Mouse (Mus musculus): ENCODE measurements at regions not wholly inside any gene's neighbourhood (a gene's known extent, or its start where the extent isn't known, plus 50 kb on each side); places are given as distances from the start of the nearest gene placed in this dataset.
A peak's percentile ranks its signal among the peaks of the same experiment; 100 is the strongest.

- DNase-seq: no peak
Measured at GRCm38 (mm10) chr1:184365026-184365425, 330.9 kb upstream of the 1700056E22Rik start.

DNA sequence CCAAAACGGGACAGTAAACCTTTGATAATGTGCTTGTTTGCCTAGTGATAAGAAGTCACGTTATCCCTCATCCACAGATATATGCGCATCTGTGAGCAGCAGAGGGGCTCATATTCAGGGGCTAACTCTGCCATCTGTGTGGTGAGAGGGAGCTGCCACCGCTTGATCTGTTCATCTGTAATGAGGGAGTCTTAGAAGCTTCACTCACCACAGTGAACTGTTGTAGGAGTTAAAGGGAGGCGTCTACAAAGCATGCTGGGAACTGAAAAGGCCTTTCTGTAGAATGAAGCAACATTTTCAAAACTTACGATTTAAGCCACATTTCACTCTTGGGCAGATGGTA, 324.1 kb upstream of the 1700056E22Rik start:
- DNase-seq: no peak

DNA sequence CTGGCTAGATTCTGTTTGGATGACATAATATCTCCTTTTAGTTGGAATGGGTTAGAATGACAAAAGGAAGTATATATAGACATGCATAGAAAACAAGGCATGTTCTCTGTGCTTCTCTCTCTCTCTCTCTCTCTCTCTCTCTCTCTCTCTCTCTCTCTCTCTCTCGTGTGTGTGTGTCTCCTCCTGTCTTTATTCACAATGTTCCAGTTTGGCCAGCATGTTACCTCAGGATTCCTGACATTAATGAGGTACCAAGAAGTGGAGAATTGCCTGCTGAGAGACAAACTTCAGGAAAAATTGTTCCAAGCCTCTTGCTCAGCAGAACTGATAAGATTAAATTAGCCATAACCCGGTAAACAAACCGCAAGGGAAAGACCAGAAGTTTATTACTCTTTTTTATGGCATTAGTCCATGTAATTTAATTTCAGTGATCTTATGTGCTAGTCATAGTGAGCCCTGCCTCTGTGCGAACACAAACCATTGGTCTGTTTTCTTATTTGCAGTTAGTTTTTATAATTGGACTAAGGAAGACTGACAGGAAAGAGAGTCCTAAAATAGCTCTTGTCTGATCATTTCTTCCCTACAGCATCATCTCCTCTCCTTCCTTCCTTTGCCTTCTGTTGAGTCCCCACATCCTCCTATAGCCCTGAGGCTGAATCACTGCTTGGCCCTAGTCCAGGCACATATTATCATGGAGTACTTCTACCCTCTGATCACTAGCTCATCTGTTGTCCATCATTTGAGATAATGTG, 323.5 kb upstream of the 1700056E22Rik start:
- peak; percentile 26 for DNase-seq

GRCm38 (mm10) chr1:184353832-184354449, 319.8 kb upstream of the 1700056E22Rik start:
- DNase-seq: no peak

- DNase-seq: no peak
Measured at GRCm38 (mm10) chr1:184351760-184352159, 317.7 kb upstream of the 1700056E22Rik start.

DNA sequence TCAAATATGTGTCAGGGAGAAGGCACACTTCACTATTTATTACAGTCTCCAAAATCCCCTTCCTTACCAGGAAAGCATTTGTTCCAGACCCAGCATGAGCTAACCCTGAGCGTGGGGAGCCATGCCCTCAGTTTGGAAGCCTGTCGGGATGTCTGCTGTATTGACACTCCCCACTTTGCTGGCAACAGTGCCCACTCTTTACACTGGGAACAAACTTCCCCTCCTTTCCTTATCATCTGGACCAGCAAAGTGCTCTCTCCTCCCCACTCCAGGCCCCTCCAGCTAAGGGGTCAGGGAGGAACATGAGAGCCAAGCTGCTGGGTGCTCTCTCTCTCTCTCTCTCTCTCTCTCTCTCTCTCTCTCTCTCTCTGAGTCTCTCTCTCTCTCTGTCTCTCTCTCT, 310.7 kb upstream of the 1700056E22Rik start:
- peak; percentile 12 for DNase-seq

DNA sequence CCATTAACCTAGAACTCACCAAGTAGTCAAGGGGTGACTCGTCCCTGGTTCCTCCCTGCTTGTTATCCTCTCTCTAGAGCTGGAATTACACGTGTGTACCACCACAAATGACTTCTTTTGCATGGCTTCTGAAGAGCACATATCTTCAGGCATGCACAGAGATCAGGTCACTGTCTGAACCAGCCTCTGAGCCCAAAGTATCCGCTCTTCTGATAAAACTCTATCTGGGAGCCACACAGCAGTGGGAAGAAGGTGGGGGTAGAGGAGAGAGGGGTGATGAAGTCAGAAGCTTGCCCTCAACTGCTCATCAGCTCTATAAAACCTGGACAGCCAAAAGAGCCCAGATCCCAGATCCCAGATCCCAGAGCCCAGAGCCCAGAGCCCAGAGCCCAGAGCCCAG, 301.9 kb upstream of the 1700056E22Rik start:
- no peak for DNase-seq

DNA sequence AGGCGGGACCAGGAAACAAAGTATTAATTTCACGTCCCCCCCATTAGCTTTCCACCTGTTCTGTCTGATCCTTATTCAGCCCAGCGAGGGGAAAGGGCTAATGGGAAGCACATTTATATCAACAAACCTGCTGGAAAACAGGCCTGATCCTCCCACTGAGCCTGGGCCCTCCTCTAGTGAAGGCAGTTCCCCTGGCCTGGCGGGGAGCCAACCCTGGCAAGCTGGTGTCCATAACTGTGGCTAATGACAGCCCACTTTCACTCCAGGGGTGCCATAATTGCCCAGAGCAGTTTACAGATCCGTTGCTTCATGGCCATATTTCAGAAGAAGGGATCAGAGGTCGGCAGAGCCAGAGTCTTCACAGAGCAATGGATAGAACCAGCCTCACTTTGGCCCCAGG, 301.2 kb upstream of the 1700056E22Rik start:
- peak; percentile 22 for DNase-seq

GRCm38 (mm10) chr1:184334818-184335217, 300.7 kb upstream of the 1700056E22Rik start:
- DNase-seq: no peak

GRCm38 (mm10) chr1:184333086-184333485, 299.0 kb upstream of the 1700056E22Rik start:
- no peak for DNase-seq

DNA sequence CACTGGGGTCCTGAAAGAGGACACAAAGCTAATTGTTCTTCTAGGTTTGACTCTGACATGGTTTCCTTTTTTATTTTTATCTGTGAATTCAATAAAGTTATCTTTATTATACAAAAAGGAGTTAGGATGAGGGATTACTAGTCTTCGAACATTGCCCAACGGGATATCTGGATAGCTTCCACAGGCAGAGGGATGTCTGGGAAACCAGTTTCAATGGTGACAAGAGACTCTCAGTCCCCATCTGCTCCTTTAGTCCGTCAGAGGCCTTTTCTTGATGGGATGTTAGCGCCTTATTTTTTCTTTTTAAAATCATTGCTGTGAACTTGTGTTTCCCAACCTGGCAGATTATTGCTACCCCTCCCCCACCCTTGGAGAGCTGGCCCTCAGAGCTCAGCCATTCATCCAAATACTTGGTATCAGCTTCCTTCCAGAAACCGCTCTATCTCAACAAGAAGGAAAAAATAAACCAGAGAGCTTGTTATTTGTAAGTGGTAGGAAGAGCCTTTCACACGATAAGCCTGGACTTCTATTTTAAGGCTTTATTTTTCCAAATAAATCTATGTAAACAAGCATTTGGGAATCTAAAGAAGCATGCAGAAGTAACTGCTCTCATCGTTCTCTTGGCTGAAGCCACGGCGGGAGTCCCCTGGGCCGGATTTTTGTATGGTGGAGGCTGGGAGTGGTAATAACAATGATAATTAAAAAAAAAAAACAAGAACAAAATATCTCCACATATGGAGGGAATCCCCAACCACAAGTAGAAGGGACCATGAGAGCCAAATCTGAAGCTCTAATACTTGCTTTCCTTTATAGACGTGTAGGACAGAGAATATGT, 296.6 kb upstream of the 1700056E22Rik start:
- DNase-seq: peak; percentile 13

GRCm38 (mm10) chr1:184326191-184326590, 292.1 kb upstream of the 1700056E22Rik start:
- DNase-seq: no peak

- DNase-seq: no peak
Measured at GRCm38 (mm10) chr1:184324234-184324633, 290.1 kb upstream of the 1700056E22Rik start.

GRCm38 (mm10) chr1:184320521-184321177, 286.5 kb upstream of the 1700056E22Rik start:
- no peak for DNase-seq

- no peak for DNase-seq
Measured at GRCm38 (mm10) chr1:184310185-184310815, 276.2 kb upstream of the 1700056E22Rik start.

DNA sequence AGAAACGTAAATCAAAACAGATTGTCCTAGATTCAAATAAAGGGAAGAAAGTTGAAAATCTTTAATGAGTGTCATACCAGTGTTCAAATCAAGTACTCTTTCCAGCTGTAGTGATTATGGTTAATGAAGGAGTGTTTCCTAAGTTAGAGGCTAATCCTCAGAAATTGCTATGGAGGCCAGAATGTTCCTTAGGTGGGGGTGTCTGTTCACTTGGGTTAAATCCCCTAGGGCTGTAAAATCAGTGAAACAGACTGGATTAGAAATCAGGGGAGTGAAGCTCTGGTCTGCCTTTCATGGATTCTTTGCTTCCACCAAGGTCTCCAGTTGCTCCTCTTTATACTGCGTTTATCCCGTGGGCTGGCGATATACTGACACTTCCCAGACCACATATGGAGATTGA, 270.7 kb upstream of the 1700056E22Rik start:
- DNase-seq: no peak

DNA sequence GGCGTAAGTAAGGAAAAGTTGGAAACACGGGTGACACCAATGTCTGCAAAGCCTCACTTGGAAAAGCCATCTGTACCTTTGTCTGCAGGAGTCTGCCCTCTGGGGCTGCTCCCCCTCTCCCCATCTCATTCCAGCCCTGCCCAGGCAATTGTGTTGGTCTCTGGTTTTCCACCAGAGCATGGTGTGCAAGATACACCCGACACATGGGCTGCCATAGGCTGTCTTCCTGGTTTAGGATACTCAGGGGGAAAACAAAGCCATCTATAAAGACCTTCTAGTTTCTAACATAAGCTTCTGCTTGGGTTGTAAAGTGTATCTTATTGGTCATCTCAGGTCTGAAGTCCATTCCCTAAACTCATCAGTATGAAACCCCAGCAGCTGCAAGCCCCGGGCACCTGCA, 270.1 kb upstream of the 1700056E22Rik start:
- no peak for DNase-seq

- no peak for DNase-seq
Measured at GRCm38 (mm10) chr1:184298701-184299100, 264.6 kb upstream of the 1700056E22Rik start.

- DNase-seq: peak; percentile 13
Measured at GRCm38 (mm10) chr1:184297001-184297740, 263.1 kb upstream of the 1700056E22Rik start.

GRCm38 (mm10) chr1:184291129-184291528, 257.0 kb upstream of the 1700056E22Rik start:
- no peak for DNase-seq

DNA sequence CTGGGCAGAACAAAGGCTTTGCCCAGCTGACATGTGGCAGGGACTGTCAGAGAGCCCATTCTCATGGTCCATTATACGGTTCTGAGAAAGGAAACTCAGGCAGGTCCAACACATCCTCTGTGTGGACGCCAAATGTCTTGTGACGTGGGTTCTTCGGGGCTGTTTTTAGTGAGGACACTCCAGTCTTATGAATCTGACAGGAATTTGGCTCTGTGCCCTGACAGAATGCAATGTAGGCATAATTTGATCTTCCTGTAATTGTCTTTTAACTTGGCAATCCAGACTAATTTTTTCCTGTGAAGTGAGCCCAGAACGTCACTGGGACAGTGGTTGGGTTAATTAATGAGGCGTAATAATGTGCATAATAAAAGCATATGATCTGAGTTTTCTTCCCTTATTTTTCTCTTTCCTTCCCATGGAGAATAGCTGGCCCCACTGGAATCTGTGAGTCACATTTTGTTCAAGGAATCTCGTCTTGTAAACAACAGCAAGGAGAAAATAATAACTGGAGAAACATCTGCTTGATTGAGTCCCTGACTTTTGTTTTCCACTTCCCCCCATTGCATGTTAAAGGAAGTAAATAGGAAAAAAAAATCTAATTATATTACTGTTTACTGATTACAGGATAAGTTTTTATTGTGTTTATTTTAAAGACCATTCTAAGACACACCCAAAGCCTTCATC, 255.8 kb upstream of the 1700056E22Rik start:
- DNase-seq: peak; percentile 65

All from heart, postnatal 4 days (tissue).